Mouse (Mus musculus) bone marrow macrophage, adult 2 months (primary cell): ENCODE data around the gene Il18.

ENCODE experiments used
- CTCF ChIP-seq: IDR thresholded peaks from 2 replicates; pipeline ENCODE4 v1.5.1; 2012; ENCODE audit warnings: low read depth, mild to moderate bottlenecking, low read length, moderate library complexity
- POLR2A ChIP-seq: IDR thresholded peaks from 2 replicates; pipeline ENCODE4 v1.6.1; 2012; ENCODE audit warnings: mild to moderate bottlenecking, low read depth, low read length, borderline replicate concordance

DNA sequence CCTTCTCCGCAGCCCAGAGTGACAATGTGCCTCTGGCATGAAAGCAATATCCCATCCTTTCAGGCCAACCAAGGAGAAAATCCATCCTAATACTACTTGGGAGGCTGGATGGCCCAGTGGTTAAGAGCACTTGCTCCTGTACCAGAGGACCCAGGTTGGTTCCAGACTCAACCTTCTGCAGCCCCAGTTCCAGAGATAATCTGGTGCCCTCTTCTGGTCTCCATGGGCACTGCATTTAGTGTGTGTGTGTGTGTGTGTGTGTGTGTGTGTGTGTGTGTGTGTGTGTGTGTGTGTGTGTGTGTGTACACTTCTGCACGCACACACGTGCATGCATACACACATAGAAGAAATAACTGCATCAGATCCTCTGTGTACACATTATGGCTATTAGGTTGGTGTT lies 38.9 kb downstream of the Il18 start:
- TF ChIP-seq CTCF: peak; percentile 63
- TF ChIP-seq POLR2A: no peak
